Mouse (Mus musculus): Measurements from ENCODE around the gene Gcnt4.

The Gcnt4 gene

DNA sequence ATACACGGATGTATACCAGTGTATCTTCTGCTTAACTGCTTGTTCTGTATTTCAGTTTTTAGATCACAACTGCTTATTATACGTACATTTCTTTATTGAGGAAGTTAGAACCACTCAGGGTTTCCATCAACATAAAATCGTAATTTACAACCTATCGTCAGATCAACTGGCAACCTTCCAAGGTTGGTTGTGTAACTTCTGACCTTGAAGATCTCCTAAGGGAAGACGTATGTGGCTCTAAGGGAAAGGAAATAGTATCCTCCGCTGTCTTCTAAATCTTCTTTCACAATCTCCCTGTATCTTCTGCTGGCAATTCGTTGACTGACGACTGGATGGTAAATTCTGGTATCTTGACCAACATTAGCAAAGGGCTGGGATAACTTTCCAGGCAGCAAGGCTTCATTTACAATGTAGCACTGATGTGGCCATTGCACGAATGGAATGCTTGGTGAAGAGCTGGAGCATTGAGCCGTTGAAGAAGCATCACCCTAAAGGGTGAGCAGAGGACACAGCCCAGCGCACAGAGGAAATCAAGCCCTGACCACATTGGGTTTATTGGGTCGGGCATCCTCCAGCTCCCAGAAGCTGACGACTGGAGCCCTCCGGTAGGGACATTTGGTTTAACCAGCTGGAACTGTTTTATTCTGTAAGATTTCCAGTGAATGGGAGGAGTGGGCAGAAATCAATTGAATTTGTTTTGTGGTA lies 66.2 kb downstream of the Gcnt4 start:
- DNase-seq (ENCODE audit: low read depth, low spot score), result no peak

DNA sequence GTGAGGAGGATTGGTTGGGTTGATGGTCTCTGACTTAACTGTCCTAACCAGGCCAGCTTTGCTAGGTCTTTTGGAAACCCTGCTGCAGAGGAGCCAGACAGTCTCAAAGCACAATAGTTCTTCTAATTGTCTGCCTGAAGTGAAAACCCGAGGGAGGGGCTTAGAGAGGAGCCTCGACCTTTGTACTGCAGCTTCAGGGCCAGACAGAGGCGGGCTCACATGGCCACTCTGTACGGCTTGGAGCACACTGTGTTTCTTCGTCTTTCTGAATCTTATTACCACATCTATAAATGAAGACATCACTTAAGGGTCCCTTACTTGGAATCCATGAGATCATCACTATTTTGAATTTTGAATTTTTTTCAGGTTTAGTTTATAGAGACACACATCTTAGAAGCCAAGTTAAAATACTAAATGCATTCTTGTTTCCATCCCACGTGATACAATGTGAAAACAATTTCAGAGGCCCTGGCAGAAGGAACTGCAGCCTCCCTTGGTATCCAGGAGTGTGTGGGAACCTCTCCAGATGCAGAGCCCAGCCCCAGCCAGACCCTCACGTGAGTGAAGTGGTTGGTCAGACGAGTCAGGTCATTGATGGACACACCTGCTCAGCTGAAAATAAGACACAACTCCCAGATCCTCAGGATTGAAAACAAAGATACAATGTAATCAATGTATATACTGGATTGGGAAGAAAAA lies 69.0 kb downstream of the Gcnt4 start:
- no peak for DNase-seq (ENCODE audit: low read depth, low spot score)

DNA sequence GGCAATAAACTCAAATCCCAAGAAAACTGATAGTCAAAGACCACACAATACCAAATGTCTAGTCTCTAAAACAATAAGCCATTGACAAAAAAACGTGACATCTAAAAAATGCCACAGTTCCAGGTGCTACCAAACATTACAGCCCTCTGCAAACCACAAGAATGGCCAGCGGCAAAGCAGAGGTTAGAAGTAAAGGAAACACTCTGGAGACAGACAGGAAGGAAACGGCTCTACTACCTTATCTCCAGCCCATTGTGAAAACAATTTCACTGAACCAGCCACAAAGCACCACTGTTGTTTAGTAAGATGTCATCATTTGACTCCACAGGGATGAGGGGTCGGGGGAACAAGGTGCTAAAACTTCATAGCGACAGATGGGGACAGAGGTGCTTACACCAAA lies 70.8 kb downstream of the Gcnt4 start:
- DNase-seq (ENCODE audit: low read depth, low spot score), result no peak

DNA sequence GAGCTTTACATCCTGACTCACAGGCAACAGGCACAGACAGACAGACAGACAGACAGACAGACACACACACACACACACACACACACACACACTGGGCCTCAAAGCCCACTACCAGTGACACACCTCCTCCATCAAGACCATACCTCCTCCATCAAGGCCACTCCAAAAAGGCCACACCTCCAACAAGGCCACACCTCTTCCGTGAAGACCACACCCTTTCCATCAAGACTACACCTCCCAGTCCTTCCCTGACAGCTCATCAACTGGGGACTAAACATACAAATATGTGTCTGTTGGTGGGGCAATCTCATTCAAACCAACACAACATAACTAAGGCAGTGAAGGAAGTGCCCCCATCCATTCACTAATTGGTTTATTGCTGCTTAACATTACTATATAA lies 72.6 kb downstream of the Gcnt4 start:
- DNase-seq (ENCODE audit: low read depth, low spot score), result no peak

Measured in mesoderm, embryonic 11.5 days (tissue).